Mouse (Mus musculus) WW6 (cell line): Measurements from ENCODE around the gene Gm7978.
"Not testable (repeated sequence)": the region's sequence is repeated elsewhere in the genome, so short reads cannot be mapped to it uniquely, and the experiment has no call there.

Experiments used
- DNase-seq: peaks from one replicate; pipeline ENCODE4 v3.0.0-alpha.2; 2013; ENCODE audit warnings: low read depth, low spot score

The Gm7978 gene

GRCm38 (mm10) chr5:95736073-95736472 lies at the start of gene Gm7978:
Gene Gm7978, minus strand, starts transcription at chr5:95736173.
- DNase-seq = not testable (repeated sequence)

GRCm38 (mm10) chr5:95775690-95776089 lies 39.7 kb upstream of the Gm7978 start, which contains the start of gene E330014E10Rik:
Gene E330014E10Rik, plus strand, starts transcription at chr5:95775990.
- not testable (repeated sequence) for DNase-seq

- DNase-seq = not testable (repeated sequence)
Measured at GRCm38 (mm10) chr5:95741714-95742113, 5.7 kb upstream of the Gm7978 start, which contains the start of gene Gm7982. Gene Gm7982, plus strand, starts transcription at chr5:95742014.
